Mouse (Mus musculus) cortical plate, adult 2 months (tissue): ENCODE measurements at regions not wholly inside any gene's neighbourhood (a gene's known extent, or its start where the extent isn't known, plus 50 kb on each side); places are given as distances from the start of the nearest gene placed in this dataset.

Source experiments
- CTCF ChIP-seq: fragments of 200-500 bp; IDR thresholded peaks from 2 replicates; pipeline ENCODE4 v1.5.1; 2011; ENCODE audit warnings: mild to moderate bottlenecking, control low read depth, low read length; ENCODE audit not compliant: insufficient read depth; ENCODE audit errors: extremely low read depth
- POLR2A ChIP-seq: fragments of 200-500 bp; IDR thresholded peaks from 2 replicates; pipeline ENCODE4 v1.6.1; 2011; ENCODE audit warnings: mild to moderate bottlenecking, low read length, control low read depth; ENCODE audit not compliant: insufficient read depth; ENCODE audit errors: extremely low read depth

GRCm38 (mm10) chr13:97549384-97549783, 211.0 kb downstream of the Gm10260 start:
- TF ChIP-seq POLR2A (no peak), CTCF (no peak)
